Mouse (Mus musculus) ES-E14 (cell line): ENCODE results near the gene Hmcn2. TPM values are rescaled to one million over a fixed set of nuclear protein-coding genes. Genes with fewer than 3 reads are reported as not detected.

Source experiments
- DNase-seq: peaks from one replicate; pipeline ENCODE4 v3.0.0-alpha.2; 2013; ENCODE audit warnings: low read depth, low spot score
- H3K27ac ChIP-seq: 2 replicates; pipeline ENCODE4 v1.5.1; 2012; ENCODE audit warnings: low read depth, mild to moderate bottlenecking, low read length, moderate library complexity, mixed read lengths; ENCODE audit not compliant: poor library complexity, insufficient read depth, severe bottlenecking
- H3K36me3 ChIP-seq: 2 replicates; pipeline ENCODE4 v1.6.1; 2012; ENCODE audit warnings: mild to moderate bottlenecking, low read length, moderate library complexity, mixed read lengths; ENCODE audit not compliant: control insufficient read depth, poor library complexity, insufficient read depth, severe bottlenecking
- H3K4me1 ChIP-seq, 2 experiments: fragments of 150-350 bp in 1 of 2; sonication (generic) in 1 of 2; 2 replicates each; pipeline ENCODE4 v1.6.1; 2012; ENCODE audit warnings: low read length in 2 of 2, mild to moderate bottlenecking in 1 of 2, mixed read lengths in 1 of 2; ENCODE audit not compliant: control insufficient read depth in 2 of 2, insufficient read depth in 2 of 2, poor library complexity in 1 of 2
- H3K4me3 ChIP-seq, 2 experiments: fragments of 150-350 bp in 1 of 2; sonication (generic) in 1 of 2; 2 replicates each; pipeline ENCODE4 v1.5.1; 2012; ENCODE audit warnings: low read length in 2 of 2, low read depth in 1 of 2, mild to moderate bottlenecking in 1 of 2, mixed read lengths in 1 of 2; ENCODE audit not compliant: insufficient read depth in 1 of 2, poor library complexity in 1 of 2, severe bottlenecking in 1 of 2
- H3K9ac ChIP-seq: 2 replicates; pipeline ENCODE4 v1.6.1; 2012; ENCODE audit warnings: low read depth, mild to moderate bottlenecking, low read length, mixed read lengths; ENCODE audit not compliant: poor library complexity, insufficient read depth, severe bottlenecking
- H3K9me3 ChIP-seq: fragments of 150-350 bp; sonication (generic); 2 replicates; pipeline ENCODE4 v1.6.1; 2012; ENCODE audit warnings: low read depth, mild to moderate bottlenecking, low read length; ENCODE audit not compliant: control insufficient read depth, insufficient read depth
- CHD2 ChIP-seq: IDR thresholded peaks from 2 replicates; pipeline ENCODE4 v1.6.1; 2014; ENCODE audit warnings: mild to moderate bottlenecking, low read depth, low read length, inconsistent platforms
- HCFC1 ChIP-seq: IDR thresholded peaks from 2 replicates; pipeline ENCODE4 v1.6.1; 2012; ENCODE audit warnings: low read length, inconsistent platforms, borderline replicate concordance; ENCODE audit not compliant: insufficient read depth
- MAFK ChIP-seq: IDR thresholded peaks from 2 replicates; pipeline ENCODE4 v1.6.1; 2014; ENCODE audit warnings: mild to moderate bottlenecking, low read depth, low read length, inconsistent platforms; ENCODE audit not compliant: insufficient read depth
- ZC3H11A ChIP-seq: IDR thresholded peaks from 2 replicates; pipeline ENCODE4 v1.6.1; 2012; ENCODE audit warnings: low read depth, mild to moderate bottlenecking, inconsistent platforms, low read length, borderline replicate concordance
- ZNF384 ChIP-seq: IDR thresholded peaks from 2 replicates; pipeline ENCODE4 v1.6.1; 2012; ENCODE audit warnings: low read depth, low read length, inconsistent platforms
- in situ Hi-C, 2 experiments: fragments of 600-800 bp; cut with MboI; formaldehyde crosslinking; loops; one replicate each; pipeline ENCODE4 v1.15.1; 2025; ENCODE audit warnings: low sequenced_read_pairs in 2 of 2, inconsistent platforms in 1 of 2; ENCODE audit not compliant: unreplicated experiment in 2 of 2
- total RNA-seq: library from RNA; depleted of rRNA; stranded (reverse); fragments of 300-350 nt; gene quantifications from 2 replicates; pipeline ENCODE4 v1.2.3, GENCODE M21; 2012

The Hmcn2 gene
- total RNA-seq, 1 experiment = 4.9 TPM

DNA sequence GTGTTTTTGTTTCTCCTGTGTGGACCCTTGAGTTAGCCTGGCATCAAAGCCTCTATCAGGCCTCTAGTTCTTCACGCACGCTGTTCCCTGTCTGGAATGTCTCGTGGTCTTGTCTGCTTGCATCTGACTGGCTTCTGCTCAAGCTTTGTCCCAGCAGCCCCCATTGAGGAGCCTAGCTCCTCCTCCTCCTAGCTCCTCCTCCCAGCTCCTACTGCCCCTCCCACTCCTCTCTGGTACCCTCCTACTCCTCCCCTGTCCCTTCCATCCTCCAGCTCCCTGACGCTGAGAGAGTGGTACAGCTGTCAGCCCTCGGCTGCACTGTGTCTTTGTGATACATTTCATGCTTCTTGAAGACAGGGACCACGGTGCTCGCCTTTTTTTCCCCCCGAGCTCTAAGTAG, 104.4 kb downstream of the Hmcn2 start:
- Histone ChIP-seq H3K4me3 (no peak overlapping the region), H3K27ac (no peak overlapping the region), H3K9me3 (no peaks in the 10 kb centered on the region), H3K9ac (no peak overlapping the region), H3K36me3 (no peaks in the 10 kb centered on the region), H3K4me1 (peaks cover 6 to 35% of the 10 kb centered on the region in 2 experiments; a peak in 2 of 4 replicates)
- peak; percentile 85 for DNase-seq
- TF ChIP-seq ZNF384 = no peak
- TF ChIP-seq ZC3H11A = no peak
- TF ChIP-seq MAFK = no peak
- no peak for TF ChIP-seq HCFC1
- TF ChIP-seq CHD2 = no peak
- in situ Hi-C loops = no loop called here

DNA sequence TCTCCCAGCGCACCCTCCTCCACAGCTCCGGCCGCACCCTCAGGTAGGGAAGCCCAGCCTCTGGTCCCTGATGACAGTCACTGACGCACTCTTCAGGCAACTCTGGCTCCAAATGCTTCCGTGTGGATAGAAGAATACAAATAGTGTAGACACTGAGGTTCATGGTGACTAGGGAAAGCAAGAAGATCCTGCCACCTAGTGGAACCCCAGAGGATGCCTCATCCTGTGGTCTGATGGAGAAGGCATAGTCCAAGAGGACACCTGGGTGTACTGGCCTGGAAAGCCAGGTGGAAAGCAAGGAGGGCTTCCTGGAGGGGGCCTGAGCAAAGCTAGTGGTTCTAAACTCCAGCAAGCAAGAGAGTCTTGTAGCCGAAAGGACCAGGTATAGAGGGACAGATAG, 106.7 kb downstream of the Hmcn2 start:
- Histone ChIP-seq H3K36me3 (no peaks in the 10 kb centered on the region), H3K4me1 (peaks cover 6 to 35% of the 10 kb centered on the region in 2 experiments; a peak in 2 of 4 replicates), H3K9me3 (no peaks in the 10 kb centered on the region), H3K4me3 (no peak overlapping the region), H3K27ac (no peak overlapping the region), H3K9ac (no peak overlapping the region)
- TF ChIP-seq ZC3H11A (no peak; the same call in 1 of the 2 replicates), HCFC1 (no peak), MAFK (no peak), ZNF384 (no peak), CHD2 (no peak)
- in situ Hi-C loops = no loop called here
- no peak for DNase-seq

DNA sequence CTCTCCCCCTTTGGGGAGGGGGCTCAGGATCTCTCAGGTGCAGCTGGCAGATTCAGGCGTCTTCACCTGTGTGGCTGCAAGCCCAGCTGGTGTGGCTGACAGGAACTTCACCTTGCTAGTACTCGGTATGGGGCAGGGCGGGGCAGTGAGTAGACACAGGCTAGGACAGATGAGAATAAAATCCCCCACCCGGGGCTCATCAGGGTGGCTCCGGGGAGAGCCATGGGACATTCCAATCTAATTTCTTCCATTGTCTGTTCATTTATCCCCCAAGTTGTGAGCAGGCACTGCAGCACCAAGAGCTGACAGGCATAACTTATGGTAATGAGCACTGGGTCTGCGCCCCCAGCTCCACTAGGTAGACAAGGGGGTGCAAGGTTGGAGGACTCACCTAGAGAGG, 108.4 kb downstream of the Hmcn2 start:
- H3K36me3 ChIP-seq = no peaks in the 10 kb centered on the region
- no peaks in the 10 kb centered on the region for H3K9me3 ChIP-seq
- no peak overlapping the region for H3K4me3 ChIP-seq
- no peak overlapping the region for H3K27ac ChIP-seq
- peaks cover 4 to 30% of the 10 kb centered on the region in 2 experiments; a peak in 2 of 4 replicates for H3K4me1 ChIP-seq
- H3K9ac ChIP-seq = no peak overlapping the region
- no peak for TF ChIP-seq ZC3H11A
- TF ChIP-seq HCFC1 = no peak
- no peak for TF ChIP-seq CHD2
- no peak for TF ChIP-seq MAFK
- no peak for TF ChIP-seq ZNF384
- no peak for DNase-seq
- in situ Hi-C loops = no loop called here

DNA sequence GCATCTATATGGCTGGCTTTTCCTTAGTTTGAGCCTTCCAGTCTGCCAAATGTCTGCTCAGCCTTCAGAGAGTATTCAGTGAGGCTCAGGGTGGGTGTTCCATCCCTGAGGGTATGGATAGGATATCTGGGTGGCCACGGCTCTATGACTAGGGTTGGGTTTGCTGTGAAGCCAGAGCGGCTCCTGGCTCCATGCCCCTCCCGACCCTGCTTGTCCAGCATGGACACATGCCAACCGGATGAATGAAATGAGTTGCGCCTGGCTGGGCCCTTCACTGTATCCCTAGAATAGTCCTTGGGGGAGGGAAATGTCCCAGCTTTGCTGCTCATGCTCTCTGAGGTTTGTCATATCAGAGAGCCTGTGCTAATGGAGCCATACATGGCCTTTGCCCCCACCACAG, 117.3 kb downstream of the Hmcn2 start:
- H3K9me3 ChIP-seq = no peaks in the 10 kb centered on the region
- H3K36me3 ChIP-seq = no peaks in the 10 kb centered on the region
- no peak overlapping the region for H3K9ac ChIP-seq
- in situ Hi-C loops = no loop called here
- no peak overlapping the region for H3K4me3 ChIP-seq
- DNase-seq = no peak
- TF ChIP-seq HCFC1 = no peak
- TF ChIP-seq MAFK = no peak
- no peak for TF ChIP-seq ZNF384
- TF ChIP-seq ZC3H11A = no peak
- TF ChIP-seq CHD2 = no peak
- no peak overlapping the region for H3K27ac ChIP-seq
- no peaks in the 10 kb centered on the region for H3K4me1 ChIP-seq

DNA sequence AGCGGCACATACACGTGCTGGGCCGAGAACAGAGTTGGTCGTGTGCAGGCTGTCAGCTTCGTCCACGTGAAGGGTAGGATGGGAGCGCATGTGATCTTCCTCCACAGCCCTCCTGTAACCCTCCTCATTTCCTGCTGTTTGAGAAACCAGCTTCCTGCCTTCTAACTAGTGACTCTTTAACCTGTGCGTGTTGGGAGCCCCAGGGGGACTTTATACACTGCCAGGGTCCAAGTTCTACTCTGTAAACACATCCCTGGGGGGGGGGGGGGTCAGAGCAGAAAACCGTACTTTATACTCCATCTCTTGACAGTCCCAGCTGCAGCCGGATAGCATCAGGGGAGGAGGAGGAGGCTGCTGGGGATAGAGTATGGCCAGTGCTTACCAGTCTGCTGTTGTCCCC, 120.5 kb downstream of the Hmcn2 start:
- DNase-seq = no peak
- in situ Hi-C loops = no loop called here
- TF ChIP-seq ZNF384 (no peak), CHD2 (no peak), MAFK (no peak)
- no peak overlapping the region for H3K27ac ChIP-seq
- H3K36me3 ChIP-seq = no peaks in the 10 kb centered on the region
- H3K4me1 ChIP-seq = no peaks in the 10 kb centered on the region
- H3K4me3 ChIP-seq = no peak overlapping the region
- no peaks in the 10 kb centered on the region for H3K9me3 ChIP-seq
- no peak overlapping the region for H3K9ac ChIP-seq
